Mouse (Mus musculus) hindbrain, postnatal 0 days (tissue): ENCODE data around the gene Ninj2. TPM values are rescaled to one million over a fixed set of nuclear protein-coding genes. Genes with fewer than 3 reads are reported as not detected.

Experiments
- ATAC-seq: fragments of 200-750 bp; cut with Nextera tagmentation; 2 replicates; pipeline ENCODE4 v1.8.0; 2017; ENCODE audit warnings: mild to moderate bottlenecking, moderate TSS enrichment, moderate library complexity
- DNase-seq: peaks from one replicate; pipeline ENCODE4 v3.0.0-alpha.2; 2015; ENCODE audit warnings: low spot score
- H3K27ac ChIP-seq: fragments of 300-500 bp; sonication (generic); 2 replicates; pipeline ENCODE4 v1.5.1; 2014; ENCODE audit warnings: mild to moderate bottlenecking
- H3K27me3 ChIP-seq: fragments of 300-500 bp; sonication (generic); 2 replicates; pipeline ENCODE4 v1.6.1; 2014; ENCODE audit warnings: low read length, mixed read lengths; ENCODE audit not compliant: insufficient read depth
- H3K36me3 ChIP-seq: fragments of 300-500 bp; sonication (generic); 2 replicates; pipeline ENCODE4 v1.6.1; 2014; ENCODE audit warnings: low read length, mixed read lengths; ENCODE audit not compliant: insufficient read depth
- H3K4me1 ChIP-seq: fragments of 300-500 bp; sonication (generic); 2 replicates; pipeline ENCODE4 v1.6.1; 2014; ENCODE audit warnings: antibody characterized with exemption, low read length, mixed read lengths; ENCODE audit not compliant: insufficient read depth
- H3K4me2 ChIP-seq: fragments of 300-500 bp; sonication (generic); 2 replicates; pipeline ENCODE4 v1.6.1; 2014; ENCODE audit warnings: low read depth, mild to moderate bottlenecking, low read length, moderate library complexity, mixed read lengths
- H3K4me3 ChIP-seq: fragments of 300-500 bp; sonication (generic); 2 replicates; pipeline ENCODE4 v1.5.1; 2014; ENCODE audit warnings: low read length
- H3K9ac ChIP-seq: fragments of 300-500 bp; sonication (generic); replicated peaks from 2 replicates; pipeline ENCODE4 v1.6.1; 2014; ENCODE audit warnings: mild to moderate bottlenecking, low read length, moderate library complexity, mixed read lengths
- H3K9me3 ChIP-seq: fragments of 300-500 bp; sonication (generic); 2 replicates; pipeline ENCODE4 v1.6.1; 2016; ENCODE audit warnings: low read length, mixed read lengths
- CTCF ChIP-seq: IDR thresholded peaks from 2 replicates; pipeline ENCODE4 v1.5.1; 2016; ENCODE audit warnings: antibody characterized with exemption, control low read depth, low read depth
- WGBS: fragments of 180-500 bp; shearing (Covaris S2); extraction: QIAGEN DNeasy Blood & Tissue Kit; methylation state at CpG from one replicate; pipeline ENCODE4 v1.1.7; 2014; 5-methylcytosine and 5-hydroxymethylcytosine counted together
- polyA plus RNA-seq: library from polyadenylated mRNA; unstranded; fragments of >200 nt; fragmentation: Nextera tagmentation; extraction: Ambion mirVana; gene quantifications from 2 replicates; pipeline ENCODE4 v1.2.1, GENCODE M21; 2015
- total RNA-seq: library from RNA; depleted of rRNA; stranded (reverse); fragments of >200 nt; gene quantifications from 2 replicates; pipeline ENCODE4 v1.2.3, GENCODE M21; 2014

Gene Ninj2
- total and polyA plus RNA-seq, 2 experiments from 2014 or later = not detected

GRCm38 (mm10) chr6:120090712-120091248 lies 2.4 kb upstream of the Ninj2 start:
- 74% methylated on average over 15 of the region's 15 CpGs for WGBS
- Histone ChIP-seq H3K9me3 (no peaks in the 10 kb centered on the region), H3K4me3 (no peak overlapping the region), H3K4me1 (0 out of 2 replicates have a peak, but pooled peaks cover 4% of the 10 kb centered on the region), H3K36me3 (no peaks in the 10 kb centered on the region), H3K9ac (no peak overlapping the region), H3K27me3 (no peaks in the 10 kb centered on the region), H3K4me2 (no peak overlapping the region), H3K27ac (no peak overlapping the region)
- no peak for DNase-seq
- no peak for TF ChIP-seq CTCF
- ATAC-seq = no peak

- Histone ChIP-seq H3K36me3 (no peaks in the 10 kb centered on the region), H3K27me3 (no peaks in the 10 kb centered on the region), H3K9me3 (no peaks in the 10 kb centered on the region), H3K4me1 (0 out of 2 replicates have a peak, but pooled peaks cover 4% of the 10 kb centered on the region), H3K9ac (no peak overlapping the region), H3K4me3 (no peak overlapping the region), H3K27ac (no peak overlapping the region), H3K4me2 (no peak overlapping the region)
- 75% methylated on average over 4 of the region's 4 CpGs for whole genome bisulfite sequencing
- DNase-seq (no peak), ATAC-seq (no peak)
- TF ChIP-seq CTCF = no peak
Observed at GRCm38 (mm10) chr6:120091956-120092355, 1.2 kb upstream of the Ninj2 start.

GRCm38 (mm10) chr6:120094091-120094776 lies 1.1 kb downstream of the Ninj2 start:
- Histone ChIP-seq H3K9ac (no peak overlapping the region), H3K4me3 (no peak overlapping the region), H3K4me2 (no peak overlapping the region), H3K9me3 (no peaks in the 10 kb centered on the region), H3K36me3 (no peaks in the 10 kb centered on the region), H3K27me3 (no peaks in the 10 kb centered on the region), H3K4me1 (0 out of 2 replicates have a peak, but pooled peaks cover 4% of the 10 kb centered on the region), H3K27ac (no peak overlapping the region)
- DNase-seq (no peak), ATAC-seq (no peak)
- TF ChIP-seq CTCF = no peak
- 86% methylated on average over 9 of the region's 9 CpGs for WGBS

- ATAC-seq (no peak), DNase-seq (no peak)
- Histone ChIP-seq H3K27me3 (no peaks in the 10 kb centered on the region), H3K4me3 (no peak overlapping the region), H3K4me1 (0 out of 2 replicates have a peak, but pooled peaks cover 4% of the 10 kb centered on the region), H3K27ac (no peak overlapping the region), H3K9ac (no peak overlapping the region), H3K4me2 (no peak overlapping the region), H3K9me3 (no peaks in the 10 kb centered on the region), H3K36me3 (no peaks in the 10 kb centered on the region)
- TF ChIP-seq CTCF = no peak
- WGBS = 83% methylated on average over 5 of the region's 5 CpGs
Observed at GRCm38 (mm10) chr6:120095096-120095495, 1.9 kb downstream of the Ninj2 start.

- no peak overlapping the region for H3K4me2 ChIP-seq
- DNase-seq (no peak), ATAC-seq (no peak)
- no peaks in the 10 kb centered on the region for H3K36me3 ChIP-seq
- H3K4me1 ChIP-seq = 0 out of 2 replicates have a peak, but pooled peaks cover 4% of the 10 kb centered on the region
- no peaks in the 10 kb centered on the region for H3K27me3 ChIP-seq
- no peak overlapping the region for H3K27ac ChIP-seq
- H3K9ac ChIP-seq = no peak overlapping the region
- no peaks in the 10 kb centered on the region for H3K9me3 ChIP-seq
- 80% methylated on average over 1 of the region's 1 CpGs for whole genome bisulfite sequencing
- no peak overlapping the region for H3K4me3 ChIP-seq
- no peak for TF ChIP-seq CTCF
Observed at GRCm38 (mm10) chr6:120095501-120095900, 2.4 kb downstream of the Ninj2 start.

GRCm38 (mm10) chr6:120099392-120099791 lies 6.2 kb downstream of the Ninj2 start:
- Histone ChIP-seq H3K4me1 (no peaks in the 10 kb centered on the region), H3K4me2 (no peak overlapping the region), H3K27ac (no peak overlapping the region), H3K36me3 (no peaks in the 10 kb centered on the region), H3K27me3 (no peaks in the 10 kb centered on the region), H3K9ac (no peak overlapping the region), H3K9me3 (no peaks in the 10 kb centered on the region), H3K4me3 (no peak overlapping the region)
- DNase-seq (no peak), ATAC-seq (no peak)
- TF ChIP-seq CTCF = no peak
- WGBS = 71% methylated on average over 5 of the region's 5 CpGs

DNA sequence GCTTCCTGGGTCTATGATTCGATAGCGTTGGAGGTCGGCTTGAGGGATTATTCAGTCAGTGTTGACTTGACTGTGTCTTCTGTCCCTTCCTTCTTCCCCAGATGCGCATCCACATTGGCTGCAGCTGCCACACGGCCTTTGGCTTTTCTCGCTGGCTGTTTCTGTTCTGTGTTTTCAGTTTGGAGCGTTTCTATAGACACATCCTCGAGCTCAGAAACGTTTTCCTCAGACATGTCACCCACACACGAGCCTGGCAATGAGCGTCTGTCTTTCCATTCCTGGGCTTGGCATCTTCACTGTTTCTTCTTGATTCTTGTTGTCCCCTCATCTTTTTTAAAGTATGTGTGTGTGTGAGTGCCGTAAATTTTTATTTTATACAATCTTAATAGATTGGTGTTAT lies 8.1 kb downstream of the Ninj2 start:
- Histone ChIP-seq H3K27ac (no peak overlapping the region), H3K9ac (no peak overlapping the region), H3K9me3 (no peaks in the 10 kb centered on the region), H3K4me1 (no peaks in the 10 kb centered on the region), H3K27me3 (no peaks in the 10 kb centered on the region), H3K4me2 (no peak overlapping the region), H3K4me3 (no peak overlapping the region), H3K36me3 (no peaks in the 10 kb centered on the region)
- TF ChIP-seq CTCF = no peak
- WGBS = 82% methylated on average over 12 of the region's 12 CpGs
- ATAC-seq = no peak
- DNase-seq = no peak
